Mouse (Mus musculus) induced T-regulatory cell, adult 2 months (primary cell): ENCODE measurements around the gene Casq1.
A peak's percentile ranks its signal among the peaks of the same experiment; 100 is the strongest.

Experiments
- DNase-seq: peaks from one replicate; pipeline ENCODE4 v3.0.0-alpha.2; 2012; ENCODE audit warnings: low read depth

Gene Casq1

GRCm38 (mm10) chr1:172206141-172206917 is 13.3 kb downstream of the Casq1 start, which contains the start of gene Pea15a:
TSS of gene Pea15a (minus strand) at chr1:172206804.
- DNase-seq: peak; percentile 79

DNA sequence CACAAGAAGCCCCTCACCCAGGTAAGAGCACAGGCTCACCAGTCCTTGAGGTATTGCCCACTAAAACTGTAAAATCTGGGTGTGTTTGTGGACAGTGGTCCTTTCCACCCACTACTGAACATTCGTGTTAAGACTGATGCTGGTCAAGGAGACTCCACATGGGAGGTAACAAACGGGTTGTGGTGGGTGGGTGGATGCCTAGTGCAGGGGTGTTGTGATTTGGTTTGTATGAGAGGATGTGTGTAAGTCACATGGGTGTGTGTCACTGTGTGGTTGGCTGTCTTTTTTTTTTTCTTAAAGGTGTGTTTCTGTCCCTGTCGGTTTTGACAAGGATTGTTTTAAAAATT is 14.0 kb downstream of the Casq1 start:
- DNase-seq: peak; percentile 69

GRCm38 (mm10) chr1:172204814-172205740 is 14.6 kb downstream of the Casq1 start:
- no peak for DNase-seq

DNA sequence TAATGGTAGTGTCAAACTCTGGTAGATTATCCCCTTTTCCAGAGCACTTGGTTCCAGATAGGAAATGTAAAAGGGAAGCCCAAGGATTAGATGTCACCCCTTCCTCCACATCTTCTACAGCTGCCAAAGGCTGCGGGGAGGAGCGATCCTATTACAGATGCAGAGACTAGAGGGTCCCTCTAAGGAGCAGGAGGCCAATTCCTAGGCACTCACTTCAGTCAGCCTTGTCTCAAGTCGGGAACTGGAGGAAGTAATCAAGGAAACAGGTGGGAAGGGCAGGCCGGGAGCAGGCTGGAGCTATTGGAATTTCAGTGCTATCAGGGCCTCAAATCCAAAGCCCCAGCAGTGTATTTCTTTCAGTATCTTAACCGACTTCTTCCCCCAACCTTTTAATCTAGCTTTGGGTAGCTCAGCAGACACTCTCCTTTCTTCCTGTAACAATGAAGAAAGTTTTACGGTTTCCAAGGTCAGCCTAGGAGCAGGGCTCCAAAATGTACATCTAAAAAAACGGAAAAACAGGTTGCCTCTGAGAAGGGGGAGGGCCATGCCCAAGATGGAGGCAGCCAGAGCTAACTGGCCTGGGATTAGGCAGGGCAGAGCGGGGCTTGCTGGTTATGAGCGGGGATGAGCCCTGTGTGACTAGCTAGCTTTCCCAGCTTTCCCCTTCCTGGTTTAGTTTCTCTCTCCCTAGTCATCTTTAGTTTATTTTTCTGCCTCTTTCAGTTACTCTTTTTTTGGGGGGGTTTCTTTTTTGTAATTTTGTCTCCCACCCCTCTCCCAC is 15.4 kb downstream of the Casq1 start:
- no peak for DNase-seq

- DNase-seq: no peak
These were observed 16.1 kb downstream of the Casq1 start for GRCm38 (mm10) chr1:172203566-172203965.

GRCm38 (mm10) chr1:172202894-172203522 is 16.7 kb downstream of the Casq1 start:
- no peak for DNase-seq

DNA sequence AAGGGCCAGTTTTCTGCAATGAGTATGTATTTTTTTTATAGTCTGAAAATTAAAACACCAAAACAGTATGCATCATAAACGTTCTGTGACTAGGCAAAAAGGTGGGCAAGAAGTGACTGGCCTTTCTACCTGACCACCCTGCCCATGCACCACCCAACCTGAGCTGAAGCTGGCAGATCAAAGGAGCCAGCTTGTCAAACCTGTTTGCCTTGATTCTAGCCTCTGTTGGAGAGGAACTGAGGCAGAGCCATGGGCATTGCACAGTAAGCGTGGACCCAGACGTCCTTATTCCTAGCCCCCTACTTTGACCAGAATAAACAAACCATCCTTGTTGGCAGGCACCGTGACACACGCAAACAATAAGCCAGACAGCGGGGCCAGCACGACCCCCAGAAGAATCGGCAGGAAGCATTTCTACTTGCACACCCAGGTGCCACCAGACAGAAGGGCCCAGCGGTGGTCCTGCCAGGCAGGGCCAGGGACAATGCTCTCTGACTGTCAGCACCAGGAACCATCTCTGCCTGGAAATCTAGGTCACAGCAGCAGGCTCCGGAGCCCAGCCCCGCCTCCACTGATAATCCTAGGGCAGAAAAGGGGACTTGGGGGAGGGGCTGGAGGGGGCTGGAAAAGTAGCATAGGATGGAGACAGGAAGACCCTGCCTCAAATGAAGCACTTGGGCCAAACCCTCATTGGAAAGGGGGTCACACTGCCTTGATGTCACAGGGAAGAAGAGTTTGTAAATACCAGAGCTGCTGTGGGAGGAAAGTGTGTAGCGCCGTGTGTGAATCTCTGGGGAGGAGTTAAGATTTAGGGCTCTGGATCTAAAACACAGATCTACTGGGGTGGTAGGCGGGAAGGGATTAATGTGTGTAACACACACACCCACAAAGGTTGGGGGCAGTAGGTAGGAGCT is 17.4 kb downstream of the Casq1 start:
- DNase-seq: no peak

GRCm38 (mm10) chr1:172200871-172201447 is 18.7 kb downstream of the Casq1 start:
- DNase-seq: no peak

DNA sequence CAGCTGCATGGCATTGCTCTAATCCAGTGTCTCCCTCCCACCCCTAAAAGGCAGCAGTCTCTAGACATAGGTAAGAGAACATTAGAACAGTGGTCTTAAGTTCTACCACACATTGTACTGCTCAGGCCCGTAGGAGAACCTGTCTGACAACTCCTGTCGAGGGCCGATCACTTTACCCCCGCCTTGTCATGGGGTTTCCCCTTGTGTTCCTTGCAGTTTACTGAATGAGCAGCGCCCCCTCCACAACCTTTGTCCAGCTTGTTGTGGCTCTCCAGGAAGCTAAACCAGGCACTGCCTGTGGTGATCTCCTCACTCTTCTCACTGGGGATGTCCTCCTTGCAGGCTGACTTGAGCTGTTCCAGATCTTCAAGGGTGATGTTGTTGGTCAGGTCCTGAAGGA is 19.5 kb downstream of the Casq1 start:
- DNase-seq: no peak

GRCm38 (mm10) chr1:172198996-172199395 is 20.7 kb downstream of the Casq1 start:
- DNase-seq: no peak

- DNase-seq: no peak
These were observed 21.4 kb downstream of the Casq1 start for GRCm38 (mm10) chr1:172198316-172198715.

DNA sequence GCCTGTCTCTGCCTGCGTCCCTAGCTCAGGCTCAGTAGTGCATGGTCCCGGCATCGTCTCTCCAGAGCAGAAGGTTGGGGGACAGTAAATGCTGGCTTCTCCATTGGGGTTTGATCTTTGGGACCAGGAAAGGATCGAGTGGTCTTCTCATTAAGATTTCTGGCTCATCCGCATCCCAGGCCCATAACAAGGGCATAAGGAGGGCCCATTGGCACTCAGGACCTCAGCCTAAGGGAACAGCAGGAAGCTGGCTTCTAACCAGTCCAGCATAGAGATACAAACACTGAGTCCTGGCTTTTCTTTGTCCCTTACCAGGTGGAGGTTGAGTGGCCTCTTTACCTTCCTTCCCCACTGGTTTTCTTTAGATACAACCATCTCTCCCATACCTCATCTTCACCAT is 21.8 kb downstream of the Casq1 start:
- no peak for DNase-seq

DNA sequence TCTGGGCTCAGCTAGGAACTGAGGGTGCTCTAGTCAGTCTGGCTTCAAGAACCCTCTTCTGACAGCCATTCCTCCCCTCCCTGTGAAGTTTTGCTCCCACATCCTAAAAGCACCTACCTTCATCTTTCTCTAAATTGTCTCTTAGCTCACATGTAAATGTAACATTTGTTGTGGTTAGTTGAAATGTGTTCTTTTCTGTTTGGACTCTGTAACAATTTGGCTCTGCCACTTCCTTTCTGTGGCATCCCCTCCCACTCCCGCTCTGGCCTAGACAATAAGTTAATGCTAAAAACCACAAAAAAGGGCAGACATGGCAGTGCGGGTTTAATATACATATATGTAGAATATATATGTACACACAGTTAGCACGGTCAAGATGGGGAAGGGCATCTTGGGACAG is 22.5 kb downstream of the Casq1 start:
- no peak for DNase-seq

- DNase-seq: no peak
These were observed 25.2 kb downstream of the Casq1 start for GRCm38 (mm10) chr1:172194435-172194834.

DNA sequence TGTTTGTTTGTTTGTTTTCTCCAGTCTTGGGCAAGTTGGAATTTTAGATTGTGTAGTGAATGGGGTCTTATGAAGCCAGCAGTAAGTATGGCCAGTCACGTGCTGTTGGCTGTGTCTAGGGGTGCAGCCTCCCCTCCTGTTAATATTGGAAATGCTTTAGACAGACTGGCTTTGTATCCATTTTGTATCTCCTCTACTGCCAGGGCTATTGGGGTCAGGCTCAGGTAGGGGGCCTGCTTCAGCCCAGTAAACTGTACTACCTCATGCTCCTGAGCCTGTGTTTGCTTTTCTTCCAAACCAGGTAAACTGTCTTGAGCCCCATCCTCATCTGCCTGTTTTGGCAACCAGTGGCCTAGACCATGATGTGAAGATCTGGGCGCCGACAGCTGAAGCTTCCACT is 27.5 kb downstream of the Casq1 start:
- no peak for DNase-seq

- DNase-seq: no peak
These were observed 28.1 kb downstream of the Casq1 start for GRCm38 (mm10) chr1:172191578-172191977.

DNA sequence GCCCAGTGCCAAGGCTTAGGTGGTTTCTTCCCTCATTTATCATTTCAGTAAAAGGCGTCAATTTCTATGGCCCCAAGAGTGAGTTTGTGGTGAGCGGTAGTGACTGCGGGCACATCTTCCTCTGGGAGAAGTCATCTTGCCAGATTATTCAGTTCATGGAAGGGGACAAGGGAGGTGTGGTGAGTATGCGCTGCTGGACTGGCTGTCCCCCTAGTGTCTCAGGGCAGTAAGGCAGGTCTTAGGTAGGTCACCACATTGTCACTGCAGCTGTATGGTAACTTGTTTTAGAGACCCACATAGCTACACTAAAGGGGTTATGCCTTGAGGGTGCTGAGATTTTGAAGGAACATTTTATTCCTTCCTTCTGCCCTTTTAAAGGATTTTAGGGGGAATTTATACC is 30.8 kb downstream of the Casq1 start:
- peak; percentile 32 for DNase-seq

GRCm38 (mm10) chr1:172186401-172187289 is 33.0 kb downstream of the Casq1 start:
- peak; percentile 40 for DNase-seq

- no peak for DNase-seq
These were observed 35.8 kb downstream of the Casq1 start for GRCm38 (mm10) chr1:172183915-172184314.
